Mouse (Mus musculus): ENCODE measurements around the gene Ankfy1.
"Not testable (repeated sequence)": the region's sequence is repeated elsewhere in the genome, so short reads cannot be mapped to it uniquely, and the experiment has no call there.

Gene Ankfy1

GRCm38 (mm10) chr11:72689551-72690510 is at the start of gene Ankfy1:
Gene Ankfy1, plus strand, starts transcription at chr11:72690006.
- peak; percentile 99 for DNase-seq (ENCODE audit: low read depth)

GRCm38 (mm10) chr11:72642730-72643129 is 47.1 kb upstream of the Ankfy1 start:
- DNase-seq (ENCODE audit: low read depth) = no peak

- no peak for DNase-seq (ENCODE audit: low read depth)
These were observed 44.4 kb upstream of the Ankfy1 start for GRCm38 (mm10) chr11:72645386-72645785.

GRCm38 (mm10) chr11:72650347-72650746 is 39.5 kb upstream of the Ankfy1 start:
- no peak for DNase-seq (ENCODE audit: low read depth)

GRCm38 (mm10) chr11:72659918-72660317 is 29.9 kb upstream of the Ankfy1 start:
- DNase-seq (ENCODE audit: low read depth) = peak; percentile 16

- DNase-seq (ENCODE audit: low read depth) = no peak
These were observed 29.4 kb upstream of the Ankfy1 start for GRCm38 (mm10) chr11:72660359-72660758.

GRCm38 (mm10) chr11:72664641-72665040 is 25.2 kb upstream of the Ankfy1 start:
- DNase-seq (ENCODE audit: low read depth) = no peak

GRCm38 (mm10) chr11:72670634-72671033 is 19.2 kb upstream of the Ankfy1 start:
- no peak for DNase-seq (ENCODE audit: low read depth)

GRCm38 (mm10) chr11:72671294-72671988 is 18.4 kb upstream of the Ankfy1 start:
- DNase-seq (ENCODE audit: low read depth) = no peak

GRCm38 (mm10) chr11:72672438-72672837 is 17.4 kb upstream of the Ankfy1 start:
- DNase-seq (ENCODE audit: low read depth) = no peak

- DNase-seq (ENCODE audit: low read depth) = no peak
These were observed 14.5 kb upstream of the Ankfy1 start for GRCm38 (mm10) chr11:72675280-72675679.

- DNase-seq (ENCODE audit: low read depth) = no peak
These were observed 9.1 kb upstream of the Ankfy1 start for GRCm38 (mm10) chr11:72680726-72681125.

GRCm38 (mm10) chr11:72683402-72683801 is 6.4 kb upstream of the Ankfy1 start:
- DNase-seq (ENCODE audit: low read depth) = no peak

- DNase-seq (ENCODE audit: low read depth) = no peak
These were observed 3.1 kb upstream of the Ankfy1 start for GRCm38 (mm10) chr11:72686697-72687096.

GRCm38 (mm10) chr11:72688242-72688641 is 1.6 kb upstream of the Ankfy1 start:
- DNase-seq (ENCODE audit: low read depth) = no peak

GRCm38 (mm10) chr11:72689115-72689514 is 691 bp upstream of the Ankfy1 start:
- peak; percentile 10 for DNase-seq (ENCODE audit: low read depth)

- DNase-seq (ENCODE audit: low read depth) = no peak
These were observed 2.5 kb downstream of the Ankfy1 start for GRCm38 (mm10) chr11:72692353-72692752.

GRCm38 (mm10) chr11:72695025-72695424 is 5.2 kb downstream of the Ankfy1 start:
- no peak for DNase-seq (ENCODE audit: low read depth)

GRCm38 (mm10) chr11:72696368-72696971 is 6.7 kb downstream of the Ankfy1 start:
- DNase-seq (ENCODE audit: low read depth) = no peak

GRCm38 (mm10) chr11:72697323-72697722 is 7.5 kb downstream of the Ankfy1 start:
- DNase-seq (ENCODE audit: low read depth) = no peak

- not testable (repeated sequence) for DNase-seq (ENCODE audit: low read depth)
These were observed 15.3 kb downstream of the Ankfy1 start for GRCm38 (mm10) chr11:72705111-72705510.

- DNase-seq (ENCODE audit: low read depth) = no peak
These were observed 22.9 kb downstream of the Ankfy1 start for GRCm38 (mm10) chr11:72712721-72713120.

GRCm38 (mm10) chr11:72718161-72718560 is 28.4 kb downstream of the Ankfy1 start:
- peak; percentile 18 for DNase-seq (ENCODE audit: low read depth)

Data from induced T-regulatory cell, adult 2 months (primary cell).